1 mouse cellular context compared by ENCODE assay signal in the genomic region with DNA sequence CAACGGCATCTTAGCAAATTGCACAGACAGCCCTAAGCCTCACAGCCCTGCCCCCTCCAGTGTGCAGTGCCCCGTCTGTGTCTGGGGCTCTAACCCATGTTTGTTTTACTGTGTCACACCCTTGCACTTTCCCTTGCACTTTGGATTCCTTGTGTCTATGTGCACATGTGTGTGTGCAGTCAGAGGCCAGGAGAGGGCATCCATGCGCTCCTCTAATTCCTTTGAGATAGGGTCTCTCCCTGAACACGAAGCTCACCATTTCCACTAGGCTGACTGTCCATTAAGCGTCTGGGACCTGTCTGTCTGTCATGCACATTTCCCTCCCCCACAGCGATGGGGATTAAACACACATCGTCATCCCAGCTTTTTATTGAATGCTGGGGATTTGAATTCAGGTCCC.
TF ChIP-seq lines count a peak whose summit lies in the region.

No protein-coding gene starts in this region.

TF ChIP-seq in CH12.LX, 34 proteins besides CTCF, POLR2A, EP300 and RAD21 (continued from another document):
- TF ChIP-seq BHLHE40 (IDR thresholded peaks at IDR 0.05; ENCODE audit: low read depth, low read length) (no peak), E2F4 (IDR thresholded peaks at IDR 0.05; ENCODE audit: insufficient replicate concordance, low read depth, low read length) (no peak), MEF2A (IDR thresholded peaks at IDR 0.05; ENCODE audit: borderline replicate concordance, low read depth, low read length) (no peak), ZC3H11A (IDR thresholded peaks at IDR 0.05; ENCODE audit: low read depth, low read length) (no peak), SMC3 (IDR thresholded peaks at IDR 0.05; ENCODE audit: low read depth, low read length) (peak; percentile 72)
TF ChIP-seq in CH12.LX: peak in this region for 1.
